Comparison of ENCODE assay signal across 8 mouse cellular contexts in the genomic region with DNA sequence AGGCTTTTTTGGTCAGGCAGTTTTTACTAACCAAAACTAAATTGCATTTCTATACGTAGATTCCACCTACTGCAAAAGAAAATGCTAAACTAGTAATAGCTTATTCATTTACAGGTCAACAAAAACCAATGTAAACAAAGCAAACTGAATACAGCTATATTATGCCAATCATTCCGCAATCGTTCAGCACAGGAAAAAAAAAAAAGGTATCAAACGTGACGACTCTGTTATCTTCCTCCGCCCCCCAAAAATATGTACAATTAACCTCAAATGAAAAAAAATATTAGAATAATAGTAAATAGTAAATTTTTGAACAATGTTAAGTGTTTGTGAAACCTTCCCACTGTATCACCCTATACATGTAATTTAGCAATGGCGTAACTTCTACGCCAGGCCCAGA. TPM values are rescaled to one million over a fixed set of nuclear protein-coding genes. Genes with fewer than 3 reads are reported as not detected.
DNase-seq lines count a peak whose midpoint lies in the region; ATAC-seq and TF ChIP-seq lines count a peak whose summit lies in the region.

No protein-coding gene starts in this region.

- no peak for DNase-seq in heart, postnatal 25 days (ENCODE audit: low spot score)
- no peak for DNase-seq in G1E (ENCODE audit: low spot score)
- no peak for DNase-seq in hindbrain, embryonic 11.5 days (ENCODE audit: low spot score)
- DNase-seq in midbrain, embryonic 11.5 days (ENCODE audit: low spot score, missing footprints) = no peak
- DNase-seq in frontal cortex, postnatal 14 days (ENCODE audit: low spot score in 2 of 2) = no peak
- DNase-seq in adrenal gland, postnatal 25 days = no peak
- DNase-seq in kidney, adult 11 months = no peak

- no peak for ATAC-seq in heart, embryonic 15.5 days (replicated peaks; ENCODE audit: insufficient number of reproducible peaks, insufficient read depth, low FRiP score, low read depth)
- ATAC-seq in G1E (ENCODE audit: extremely low read depth, insufficient number of reproducible peaks, low FRiP score, poor library complexity, severe bottlenecking) = no peak
- ATAC-seq in hindbrain, embryonic 11.5 days (ENCODE audit: low FRiP score) = no peak
- no peak for ATAC-seq in midbrain, embryonic 11.5 days (ENCODE audit: low FRiP score)

- TF ChIP-seq CTCF in G1E (IDR thresholded peaks at IDR 0.05; ENCODE audit: low read depth, low read length) = no peak

- H3K36me3 ChIP-seq in heart, embryonic 15.5 days = no peaks in the 10 kb centered on the region
- peaks cover 35% of the 10 kb centered on the region for H3K36me3 ChIP-seq in G1E (replicated peaks)
- H3K36me3 ChIP-seq in hindbrain, embryonic 11.5 days (ENCODE audit: control insufficient read depth, insufficient read depth, low read length) = no peaks in the 10 kb centered on the region
- no peaks in the 10 kb centered on the region for H3K36me3 ChIP-seq in midbrain, embryonic 11.5 days (ENCODE audit: control insufficient read depth, insufficient read depth, low read length)

- H3K9ac ChIP-seq in heart, embryonic 15.5 days = peak overlapping the region; percentile 93
- peak overlapping the region; percentile 88 for H3K9ac ChIP-seq in hindbrain, embryonic 11.5 days (ENCODE audit: low read depth, low read length)
- peak overlapping the region; percentile 95 for H3K9ac ChIP-seq in midbrain, embryonic 11.5 days (ENCODE audit: low read length)

- no peaks in the 10 kb centered on the region for H3K27me3 ChIP-seq in heart, embryonic 15.5 days
- no peaks in the 10 kb centered on the region for H3K27me3 ChIP-seq in G1E (ENCODE audit: insufficient read depth, low read length)
- H3K27me3 ChIP-seq in hindbrain, embryonic 11.5 days (ENCODE audit: control insufficient read depth, insufficient read depth, low read length) = no peaks in the 10 kb centered on the region
- H3K27me3 ChIP-seq in midbrain, embryonic 11.5 days (ENCODE audit: control insufficient read depth, insufficient read depth, low read length) = no peaks in the 10 kb centered on the region

- no peak overlapping the region for H3K27ac ChIP-seq in heart, embryonic 15.5 days
- no peak overlapping the region for H3K27ac ChIP-seq in hindbrain, embryonic 11.5 days (ENCODE audit: low read depth, low read length)
- no peak overlapping the region for H3K27ac ChIP-seq in midbrain, embryonic 11.5 days (ENCODE audit: low read depth, low read length)

- H3K4me3 ChIP-seq in heart, embryonic 15.5 days = peak overlapping the region; percentile 85
- H3K4me3 ChIP-seq in G1E (ENCODE audit: low read depth, low read length) = peak overlapping the region; percentile 100
- peak overlapping the region; percentile 79 for H3K4me3 ChIP-seq in hindbrain, embryonic 11.5 days (ENCODE audit: low read depth, low read length)
- peak overlapping the region; percentile 99 for H3K4me3 ChIP-seq in midbrain, embryonic 11.5 days (ENCODE audit: low read depth, low read length)

- peak overlapping the region; percentile 84 for H3K4me2 ChIP-seq in heart, embryonic 15.5 days
- H3K4me2 ChIP-seq in hindbrain, embryonic 11.5 days (replicated peaks; ENCODE audit: low read depth, low read length) = peak overlapping the region; percentile 85
- H3K4me2 ChIP-seq in midbrain, embryonic 11.5 days = peak overlapping the region; percentile 90

- no peaks in the 10 kb centered on the region for H3K9me3 ChIP-seq in heart, embryonic 15.5 days (replicated peaks)
- H3K9me3 ChIP-seq in G1E (replicated peaks) = no peaks in the 10 kb centered on the region
- no peaks in the 10 kb centered on the region for H3K9me3 ChIP-seq in hindbrain, embryonic 11.5 days (ENCODE audit: control insufficient read depth, low read length)
- H3K9me3 ChIP-seq in midbrain, embryonic 11.5 days (ENCODE audit: control insufficient read depth, low read length) = no peaks in the 10 kb centered on the region

- H3K4me1 ChIP-seq in heart, embryonic 15.5 days (replicated peaks) = peaks cover 31% of the 10 kb centered on the region
- peaks cover 46% of the 10 kb centered on the region for H3K4me1 ChIP-seq in G1E (ENCODE audit: insufficient read depth, low read depth, low read length)
- H3K4me1 ChIP-seq in hindbrain, embryonic 11.5 days (replicated peaks; ENCODE audit: control insufficient read depth, insufficient read depth, low read length) = 0 out of 2 replicates have a peak, but pooled peaks cover 2% of the 10 kb centered on the region
- H3K4me1 ChIP-seq in midbrain, embryonic 11.5 days (ENCODE audit: control insufficient read depth, insufficient read depth, low read length) = peaks cover 14% of the 10 kb centered on the region

- intact Hi-C loops in heart, postnatal 25 days (cut with DNase I) = no loop called here

- WGBS in heart, embryonic 15.5 days = 11% methylated on average over 8 of the region's 8 CpGs
- WGBS in hindbrain, embryonic 11.5 days = 24% methylated on average over 8 of the region's 8 CpGs
- WGBS in midbrain, embryonic 11.5 days = 23% methylated on average over 8 of the region's 8 CpGs

RNA-seq across cellular contexts. Expression of a gene that starts 1.6 kb away (rescaled TPM):
- 11.4 and 14.8 TPM in 2 replicates for polyA plus RNA-seq in heart, embryonic 15.5 days (2015; fragmentation: Nextera tagmentation; extraction: Ambion mirVana)
- 10 to 100 TPM; 18.2 to 20.6 TPM for total RNA-seq in heart, postnatal 25 days (2021)
- 94.4 and 102 TPM in 2 replicates for total RNA-seq in G1E (2014; fragmentation: Nextera tagmentation)
- 100 and 112 TPM in 2 replicates for total RNA-seq in G1E (2017)
- 16.3 and 17.3 TPM in 2 replicates for polyA plus RNA-seq in G1E (2012)
- polyA plus RNA-seq in hindbrain, embryonic 11.5 days (2014; fragmentation: Nextera tagmentation; extraction: Ambion mirVana) = 46.9 and 53.7 TPM in 2 replicates
- polyA plus RNA-seq in midbrain, embryonic 11.5 days (2014; fragmentation: Nextera tagmentation; extraction: Ambion mirVana) = 62.5 and 63.7 TPM in 2 replicates
- total RNA-seq in adrenal gland, postnatal 25 days (2021) = 37.8 and 41.2 TPM in 2 replicates

RNA-seq across cellular contexts. Expression of a gene that starts 28.5 kb away (rescaled TPM):
- polyA plus RNA-seq in heart, embryonic 15.5 days (2015; fragmentation: Nextera tagmentation; extraction: Ambion mirVana) = 14.1 and 18.0 TPM in 2 replicates
- 10 to 100 TPM; 18.0 to 19.7 TPM for total RNA-seq in heart, postnatal 25 days (2021)
- total RNA-seq in G1E (2014; fragmentation: Nextera tagmentation) = 69.9 and 72.8 TPM in 2 replicates
- 32.5 and 34.9 TPM in 2 replicates for total RNA-seq in G1E (2017)
- 31.7 and 37.0 TPM in 2 replicates for polyA plus RNA-seq in G1E (2012)
- 7.9 and 8.5 TPM in 2 replicates for polyA plus RNA-seq in hindbrain, embryonic 11.5 days (2014; fragmentation: Nextera tagmentation; extraction: Ambion mirVana)
- 7.9 and 8.5 TPM in 2 replicates for polyA plus RNA-seq in midbrain, embryonic 11.5 days (2014; fragmentation: Nextera tagmentation; extraction: Ambion mirVana)
- total RNA-seq in adrenal gland, postnatal 25 days (2021) = 19.3 and 22.9 TPM in 2 replicates

RNA-seq across cellular contexts. Expression of a gene that starts 47.8 kb away (rescaled TPM):
- 3.0 and 4.3 TPM in 2 replicates for polyA plus RNA-seq in heart, embryonic 15.5 days (2015; fragmentation: Nextera tagmentation; extraction: Ambion mirVana)
- total RNA-seq in heart, postnatal 25 days (2021) = 1 to 10 TPM; 1.3 to 1.7 TPM
- not detected in 2 replicates for total RNA-seq in G1E (2014; fragmentation: Nextera tagmentation)
- 0.11 TPM in 1 of 2 replicates, not detected in the other for total RNA-seq in G1E (2017)
- 0.15 TPM in 1 of 2 replicates, not detected in the other for polyA plus RNA-seq in G1E (2012)
- polyA plus RNA-seq in hindbrain, embryonic 11.5 days (2014; fragmentation: Nextera tagmentation; extraction: Ambion mirVana) = 4.5 and 7.5 TPM in 2 replicates
- polyA plus RNA-seq in midbrain, embryonic 11.5 days (2014; fragmentation: Nextera tagmentation; extraction: Ambion mirVana) = 0.40 and 1.2 TPM in 2 replicates
- 6.2 and 8.3 TPM in 2 replicates for total RNA-seq in adrenal gland, postnatal 25 days (2021)
